16 mouse cellular contexts compared by ENCODE assay signal in genomic region chr1:34701436-34701835, GRCm38 (mm10).
DNase-seq lines count a peak whose midpoint lies in the region; ATAC-seq lines count a peak whose summit lies in the region.
"Had no signal": no experiment of that assay in that cellular context is flagged by ENCODE, and none has a peak within 500 bp of the region (broad histone marks: within the 10 kb centered on the region; RNA-seq: fewer than 3 reads in every experiment).

No protein-coding gene starts in this region.

- WGBS in hindbrain, embryonic 14.5 days: 86% methylated on average over 7 of the region's 7 CpGs
- WGBS in hindbrain, embryonic 16.5 days: 87% methylated on average over 7 of the region's 7 CpGs

- no peak overlapping the region for H3K4me2 ChIP-seq in hindbrain, embryonic 14.5 days (replicated peaks)
- H3K4me2 ChIP-seq in hindbrain, embryonic 16.5 days (ENCODE audit: low read length): no peak overlapping the region
- H3K4me2 ChIP-seq: embryonic facial prominence, embryonic 13.5 days; embryonic facial prominence, embryonic 15.5 days; forebrain, embryonic 12.5 days had no signal

- H3K27me3 ChIP-seq in hindbrain, embryonic 14.5 days (ENCODE audit: control insufficient read depth, insufficient read depth, low read length): no peaks in the 10 kb centered on the region
- no peaks in the 10 kb centered on the region for H3K27me3 ChIP-seq in hindbrain, embryonic 16.5 days (replicated peaks; ENCODE audit: control insufficient read depth, insufficient read depth, low read length)
- H3K27me3 ChIP-seq: embryonic facial prominence, embryonic 13.5 days; embryonic facial prominence, embryonic 15.5 days; forebrain, embryonic 12.5 days had no signal

- no peak for DNase-seq in hindbrain, embryonic 14.5 days (ENCODE audit: low spot score)
- DNase-seq in right cerebral cortex, adult 18-20 months: peak; percentile 22
- DNase-seq in right cerebral cortex, postnatal 4 days: no peak
- peak; percentile 52 for DNase-seq in urinary bladder, postnatal 25 days (ENCODE audit: low spot score)
- DNase-seq in urinary bladder, postnatal 4 days (ENCODE audit: low spot score in 2 of 2): no peak
- DNase-seq: adrenal gland, adult 8-10 months had no signal

- 0 out of 2 replicates have a peak, but pooled peaks cover 7% of the 10 kb centered on the region for H3K4me1 ChIP-seq in hindbrain, embryonic 14.5 days (replicated peaks; ENCODE audit: control insufficient read depth, insufficient read depth, low read length)
- H3K4me1 ChIP-seq in hindbrain, embryonic 16.5 days (ENCODE audit: control insufficient read depth, insufficient read depth, low read depth, low read length): peaks cover 8% of the 10 kb centered on the region
- H3K4me1 ChIP-seq: embryonic facial prominence, embryonic 13.5 days; embryonic facial prominence, embryonic 15.5 days; forebrain, embryonic 10.5 days; forebrain, embryonic 12.5 days had no signal

- no peaks in the 10 kb centered on the region for H3K9me3 ChIP-seq in hindbrain, embryonic 14.5 days (ENCODE audit: control insufficient read depth, low read length)
- no peaks in the 10 kb centered on the region for H3K9me3 ChIP-seq in hindbrain, embryonic 16.5 days (ENCODE audit: control insufficient read depth, low read length)
- H3K9me3 ChIP-seq: embryonic facial prominence, embryonic 13.5 days; embryonic facial prominence, embryonic 15.5 days; forebrain, embryonic 10.5 days; forebrain, embryonic 12.5 days; G1E had no signal

- no peaks in the 10 kb centered on the region for H3K36me3 ChIP-seq in hindbrain, embryonic 14.5 days (replicated peaks; ENCODE audit: control insufficient read depth, insufficient read depth)
- H3K36me3 ChIP-seq in hindbrain, embryonic 16.5 days (ENCODE audit: control insufficient read depth, insufficient read depth, low read length): no peaks in the 10 kb centered on the region
- H3K36me3 ChIP-seq: embryonic facial prominence, embryonic 13.5 days; embryonic facial prominence, embryonic 15.5 days; forebrain, embryonic 10.5 days; forebrain, embryonic 12.5 days; G1E had no signal

- H3K4me3 ChIP-seq in hindbrain, embryonic 14.5 days (replicated peaks; ENCODE audit: low read length): no peak overlapping the region
- H3K4me3 ChIP-seq in hindbrain, embryonic 16.5 days (ENCODE audit: low read length): no peak overlapping the region
- H3K4me3 ChIP-seq: embryonic facial prominence, embryonic 13.5 days; embryonic facial prominence, embryonic 15.5 days; erythroblast, embryonic 14.5 days; forebrain, embryonic 10.5 days; forebrain, embryonic 12.5 days had no signal

- H3K9ac ChIP-seq in hindbrain, embryonic 14.5 days: no peak overlapping the region
- no peak overlapping the region for H3K9ac ChIP-seq in hindbrain, embryonic 16.5 days (ENCODE audit: low read depth, low read length)
- H3K9ac ChIP-seq: embryonic facial prominence, embryonic 13.5 days; embryonic facial prominence, embryonic 15.5 days; forebrain, embryonic 12.5 days had no signal

- H3K27ac ChIP-seq in hindbrain, embryonic 14.5 days: 0 out of 2 replicates have a peak overlapping the region, but pooled peaks have one; percentile 9
- no peak overlapping the region for H3K27ac ChIP-seq in hindbrain, embryonic 16.5 days (ENCODE audit: low read depth, low read length)
- H3K27ac ChIP-seq: embryonic facial prominence, embryonic 13.5 days; embryonic facial prominence, embryonic 15.5 days; forebrain, embryonic 10.5 days; forebrain, embryonic 12.5 days had no signal

- no peak for ATAC-seq in hindbrain, embryonic 14.5 days (ENCODE audit: low FRiP score)
- no peak for ATAC-seq in hindbrain, embryonic 16.5 days
- ATAC-seq: activated CD4-positive, CD25-positive, alpha-beta regulatory T cell, adult 4 months; CD4-positive, CD25-positive, alpha-beta regulatory T cell, adult 4 months; Patski had no signal

Comparison
In these comparisons a context has a peak if more than half of its experiments do, and no peak if none do; other contexts are left out.
1. DNase-seq: peak in right cerebral cortex, adult 18-20 months (single experiment) and urinary bladder, postnatal 25 days (single experiment); none in hindbrain, embryonic 14.5 days (single experiment), right cerebral cortex, postnatal 4 days (single experiment) and urinary bladder, postnatal 4 days (0 of 2).